Mouse (Mus musculus) lung, adult 2 months (tissue): ENCODE data around the gene Gxylt2.

ENCODE experiments used
- CTCF ChIP-seq: fragments of 200-500 bp; IDR thresholded peaks from 2 replicates; pipeline ENCODE4 v1.5.1; 2011; ENCODE audit warnings: mild to moderate bottlenecking, low read length, control low read depth; ENCODE audit not compliant: insufficient read depth
- POLR2A ChIP-seq: fragments of 200-500 bp; IDR thresholded peaks from 2 replicates; pipeline ENCODE4 v1.6.1; 2011; ENCODE audit warnings: low read depth, mild to moderate bottlenecking, control low read depth, low read length, borderline replicate concordance; ENCODE audit errors: extremely low read depth

- no peak for TF ChIP-seq POLR2A
- TF ChIP-seq CTCF, result no peak
Measured at GRCm38 (mm10) chr6:100715296-100715828, 10.8 kb downstream of the Gxylt2 start.
